Mouse (Mus musculus) limb, embryonic 12.5 days (tissue): ENCODE measurements at regions not wholly inside any gene's neighbourhood (a gene's known extent, or its start where the extent isn't known, plus 50 kb on each side); places are given as distances from the start of the nearest gene placed in this dataset.

Source experiments
- ATAC-seq: fragments of 200-750 bp; cut with Nextera tagmentation; 2 replicates; pipeline ENCODE4 v1.8.0; 2017; ENCODE audit warnings: low read depth, moderate TSS enrichment; ENCODE audit not compliant: insufficient number of reproducible peaks, insufficient read depth, low FRiP score, low TSS enrichment
- H3K27ac ChIP-seq: fragments of 300-500 bp; sonication (generic); 2 replicates; pipeline ENCODE4 v1.5.1; 2016; ENCODE audit warnings: mild to moderate bottlenecking, moderate library complexity
- H3K27me3 ChIP-seq: fragments of 300-500 bp; sonication (generic); 2 replicates; pipeline ENCODE4 v1.6.1; 2016; ENCODE audit warnings: mild to moderate bottlenecking, moderate library complexity
- H3K36me3 ChIP-seq: fragments of 300-500 bp; sonication (generic); 2 replicates; pipeline ENCODE4 v1.6.1; 2016; ENCODE audit warnings: mild to moderate bottlenecking, moderate library complexity
- H3K4me1 ChIP-seq: fragments of 300-500 bp; sonication (generic); replicated peaks from 2 replicates; pipeline ENCODE4 v1.6.1; 2016
- H3K4me2 ChIP-seq: fragments of 300-500 bp; sonication (generic); 2 replicates; pipeline ENCODE4 v1.6.1; 2016; ENCODE audit warnings: mild to moderate bottlenecking, moderate library complexity
- H3K4me3 ChIP-seq: fragments of 300-500 bp; sonication (generic); replicated peaks from 2 replicates; pipeline ENCODE4 v1.5.1; 2016; ENCODE audit warnings: mild to moderate bottlenecking
- H3K9ac ChIP-seq: fragments of 300-500 bp; sonication (generic); replicated peaks from 2 replicates; pipeline ENCODE4 v1.6.1; 2016; ENCODE audit warnings: mild to moderate bottlenecking, moderate library complexity
- H3K9me3 ChIP-seq: fragments of 300-500 bp; sonication (generic); 2 replicates; pipeline ENCODE4 v1.6.1; 2016; ENCODE audit warnings: mild to moderate bottlenecking, moderate library complexity
- WGBS: fragments of 180-500 bp; shearing (Covaris S2); methylation state at CpG from one replicate; pipeline ENCODE4 v1.1.7; 2016; 5-methylcytosine and 5-hydroxymethylcytosine counted together

DNA sequence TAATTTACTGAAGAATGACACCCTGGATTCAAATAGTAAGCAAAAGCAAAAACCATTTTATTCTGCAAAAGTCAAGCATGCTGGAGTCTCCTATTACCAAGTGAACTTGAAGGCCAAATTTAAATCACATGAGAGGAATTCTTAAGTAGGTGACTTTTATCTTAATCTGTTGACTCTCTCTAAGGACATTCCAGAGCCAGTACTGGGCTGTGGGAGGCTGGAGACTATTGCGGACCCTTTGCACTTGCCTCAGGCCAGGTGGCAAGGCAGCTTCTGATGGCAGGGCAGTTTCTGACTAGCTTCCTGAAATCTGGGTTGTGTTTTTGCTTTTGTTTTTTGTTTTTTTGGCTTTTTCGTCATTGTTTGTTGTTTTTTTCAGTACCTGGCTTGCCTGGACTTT is 1257.8 kb downstream of the Tbl1xr1 start:
- Histone ChIP-seq H3K4me3 (no peak overlapping the region), H3K9ac (no peak overlapping the region), H3K4me2 (no peak overlapping the region), H3K4me1 (no peaks in the 10 kb centered on the region), H3K36me3 (no peaks in the 10 kb centered on the region), H3K27ac (no peak overlapping the region), H3K27me3 (no peaks in the 10 kb centered on the region), H3K9me3 (no peaks in the 10 kb centered on the region)
- ATAC-seq, result no peak
- whole genome bisulfite sequencing, result 69% methylated on average over 2 of the region's 2 CpGs

DNA sequence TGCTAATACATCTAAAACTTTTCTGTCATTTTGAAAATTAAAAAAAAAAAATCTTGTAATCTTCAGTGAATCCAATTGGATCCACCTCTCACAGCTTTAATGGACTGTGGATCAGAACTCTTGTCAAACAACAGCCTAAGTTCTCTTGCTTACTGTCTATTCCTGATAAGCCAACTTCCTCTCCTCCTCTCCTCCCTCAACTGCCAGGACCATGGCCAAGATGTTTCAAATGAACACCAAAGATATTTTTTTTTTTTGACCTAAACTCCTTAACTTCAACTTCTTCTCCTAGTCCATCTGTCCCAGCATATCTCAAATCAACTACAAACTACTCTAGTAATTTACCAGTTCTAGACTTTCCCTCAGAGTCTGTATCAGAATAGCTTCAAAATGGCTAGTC is 1258.5 kb downstream of the Tbl1xr1 start:
- Histone ChIP-seq H3K4me2 (no peak overlapping the region), H3K27ac (no peak overlapping the region)

DNA sequence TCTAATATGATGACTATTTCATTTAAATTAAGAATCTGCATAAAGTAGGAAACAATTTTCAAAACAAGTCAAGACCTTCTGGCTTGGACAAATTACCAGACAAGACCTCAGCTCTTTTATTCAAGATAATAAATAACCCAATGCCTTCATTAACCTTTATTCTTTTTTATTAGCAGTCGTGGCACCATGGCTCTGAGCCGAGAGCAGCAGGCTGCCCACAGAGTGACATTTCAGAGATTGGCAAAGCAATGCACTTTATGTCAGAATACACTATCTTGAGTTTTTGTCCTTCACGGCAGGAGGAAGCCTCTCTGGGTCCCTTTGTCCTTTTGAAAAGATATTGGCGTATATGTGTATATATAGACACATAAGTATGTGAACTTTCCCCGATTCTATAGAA is 1297.9 kb downstream of the Tbl1xr1 start:
- Histone ChIP-seq H3K4me3 (no peak overlapping the region), H3K27ac (no peak overlapping the region), H3K9me3 (no peaks in the 10 kb centered on the region), H3K9ac (no peak overlapping the region), H3K4me1 (no peaks in the 10 kb centered on the region), H3K36me3 (no peaks in the 10 kb centered on the region), H3K4me2 (no peak overlapping the region), H3K27me3 (no peaks in the 10 kb centered on the region)
- 76% methylated on average over 5 of the region's 5 CpGs for WGBS
- no peak for ATAC-seq

More for the DNA sequence above, 1258.5 kb downstream of the Tbl1xr1 start:
- H3K36me3 ChIP-seq, result no peaks in the 10 kb centered on the region
- no peak overlapping the region for H3K9ac ChIP-seq
- H3K9me3 ChIP-seq, result no peaks in the 10 kb centered on the region
- no peak overlapping the region for H3K4me3 ChIP-seq
- ATAC-seq, result no peak
- H3K4me1 ChIP-seq, result no peaks in the 10 kb centered on the region
- H3K27me3 ChIP-seq, result no peaks in the 10 kb centered on the region

DNA sequence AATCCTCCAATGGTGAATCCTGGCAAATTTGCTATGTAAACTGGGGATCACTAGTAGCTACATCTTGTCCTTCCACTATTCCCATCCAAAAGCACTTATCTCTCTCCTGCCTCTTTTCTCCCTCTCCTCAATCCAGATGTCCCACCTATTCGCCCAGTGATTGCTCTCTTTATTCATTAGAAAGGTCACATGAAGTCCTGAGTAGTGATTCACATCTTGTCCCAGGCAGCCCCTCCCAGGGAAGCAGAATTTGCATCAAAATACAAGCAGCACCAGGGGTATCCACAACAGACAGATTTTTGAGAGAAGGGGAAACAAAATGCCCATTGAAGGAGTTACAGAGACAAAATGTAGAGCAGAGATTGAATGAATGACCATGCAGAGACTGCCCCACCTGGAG is 1328.4 kb downstream of the Tbl1xr1 start:
- 0 out of 2 replicates have a peak, but pooled peaks cover 5% of the 10 kb centered on the region for H3K27me3 ChIP-seq
- 52% methylated on average over 1 of the region's 1 CpGs for WGBS
- no peak overlapping the region for H3K4me2 ChIP-seq

DNA sequence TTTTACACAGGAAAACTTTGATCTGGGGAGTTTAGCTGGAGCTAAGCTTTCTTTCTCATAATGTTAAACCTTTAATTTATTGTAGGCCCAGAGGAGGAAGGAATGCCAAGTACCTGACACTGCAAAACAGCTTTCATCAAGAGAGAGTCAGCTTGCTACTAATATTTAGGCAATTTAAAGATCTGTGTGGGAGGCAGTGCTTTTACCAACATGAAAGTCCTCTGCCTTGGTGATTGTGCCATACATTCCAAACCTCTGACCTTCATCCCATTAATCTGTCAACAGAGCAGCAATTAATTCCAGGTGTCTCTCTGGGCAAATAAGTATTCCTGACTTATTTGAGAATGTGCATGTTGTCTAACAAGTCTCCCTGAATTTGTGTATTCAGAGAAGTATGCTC is 1333.0 kb downstream of the Tbl1xr1 start:
- ATAC-seq, result peak; percentile 81; the same call in 1 of the 2 replicates
- Histone ChIP-seq H3K9ac (no peak overlapping the region), H3K27ac (no peak overlapping the region), H3K36me3 (no peaks in the 10 kb centered on the region), H3K27me3 (0 out of 2 replicates have a peak, but pooled peaks cover 5% of the 10 kb centered on the region), H3K4me2 (no peak overlapping the region), H3K9me3 (no peaks in the 10 kb centered on the region), H3K4me1 (peaks cover 4% of the 10 kb centered on the region), H3K4me3 (no peak overlapping the region)

More for the DNA sequence above, 1328.4 kb downstream of the Tbl1xr1 start:
- ATAC-seq, result no peak
- Histone ChIP-seq H3K4me3 (no peak overlapping the region), H3K9me3 (no peaks in the 10 kb centered on the region), H3K4me1 (peaks cover 4% of the 10 kb centered on the region), H3K27ac (no peak overlapping the region), H3K9ac (no peak overlapping the region), H3K36me3 (no peaks in the 10 kb centered on the region)

DNA sequence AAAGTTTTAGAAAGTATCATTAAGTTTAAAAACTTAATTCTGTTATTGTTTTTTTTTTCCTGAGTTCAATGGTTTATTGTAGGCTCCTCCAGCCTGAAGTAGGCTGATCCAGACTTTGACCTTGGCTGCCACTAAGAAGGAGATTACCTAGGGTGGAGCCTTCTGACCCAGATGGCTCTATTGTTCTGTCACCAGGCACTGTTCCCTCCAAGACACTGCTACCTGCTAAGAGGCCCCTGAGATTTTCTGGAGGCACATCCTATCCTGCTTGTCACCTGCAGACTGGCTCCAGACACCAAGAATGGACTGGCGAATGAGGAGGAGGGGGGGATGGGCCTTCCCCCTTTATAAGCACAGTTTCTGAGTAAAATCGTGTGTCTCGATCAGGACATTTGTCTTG is 1350.5 kb downstream of the Tbl1xr1 start:
- 90% methylated on average over 3 of the region's 3 CpGs for WGBS
- ATAC-seq, result no peak

DNA sequence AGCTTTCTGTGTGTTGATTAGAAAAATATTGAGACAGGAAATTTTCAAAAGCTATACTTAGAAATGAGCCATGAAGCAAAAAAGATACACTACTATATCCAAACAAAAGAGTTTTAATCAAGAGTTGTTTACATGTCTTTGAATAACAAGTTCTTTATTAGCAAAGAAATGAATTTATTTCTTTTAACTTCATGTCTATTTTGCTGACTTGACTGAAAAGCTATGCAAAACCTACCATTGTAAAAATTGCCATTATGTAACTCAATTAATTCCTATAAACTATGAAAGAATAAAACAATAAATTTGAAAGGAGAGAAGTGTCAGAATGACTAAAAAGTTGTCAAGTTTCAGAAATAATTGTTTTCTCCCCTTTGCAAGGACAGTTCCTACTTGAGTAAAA is 1358.6 kb downstream of the Tbl1xr1 start:
- H3K4me3 ChIP-seq, result no peak overlapping the region
- no peaks in the 10 kb centered on the region for H3K4me1 ChIP-seq
- H3K27me3 ChIP-seq, result no peaks in the 10 kb centered on the region
- H3K27ac ChIP-seq, result no peak overlapping the region
- ATAC-seq, result no peak
- H3K36me3 ChIP-seq, result no peaks in the 10 kb centered on the region
- no peak overlapping the region for H3K9ac ChIP-seq
- no peak overlapping the region for H3K4me2 ChIP-seq
- H3K9me3 ChIP-seq, result no peaks in the 10 kb centered on the region

More for the DNA sequence above, 1350.5 kb downstream of the Tbl1xr1 start:
- H3K27me3 ChIP-seq, result no peaks in the 10 kb centered on the region
- H3K4me3 ChIP-seq, result no peak overlapping the region
- H3K4me2 ChIP-seq, result no peak overlapping the region
- no peak overlapping the region for H3K9ac ChIP-seq
- H3K4me1 ChIP-seq, result no peaks in the 10 kb centered on the region
- H3K9me3 ChIP-seq, result no peaks in the 10 kb centered on the region
- H3K27ac ChIP-seq, result no peak overlapping the region
- no peaks in the 10 kb centered on the region for H3K36me3 ChIP-seq

DNA sequence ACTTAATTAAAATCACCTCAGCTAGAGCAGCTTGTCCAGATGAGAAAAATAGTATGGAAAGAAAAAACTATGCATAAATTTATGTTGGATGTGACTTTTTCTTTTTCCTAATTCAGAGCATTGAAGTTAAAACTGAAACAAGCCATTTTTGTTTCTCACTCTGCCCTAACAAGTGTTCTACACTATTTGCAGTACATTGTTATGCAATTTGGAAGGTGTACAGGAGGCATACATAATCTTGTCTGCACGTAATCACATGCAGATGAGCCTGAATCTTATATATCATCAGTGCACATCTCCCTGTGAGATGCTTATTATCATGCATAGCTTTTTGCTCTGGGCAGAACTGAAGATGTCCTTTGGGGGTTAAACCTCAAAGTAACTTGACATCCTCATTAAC is 1381.3 kb downstream of the Tbl1xr1 start:
- Histone ChIP-seq H3K4me3 (no peak overlapping the region), H3K9ac (no peak overlapping the region), H3K4me2 (no peak overlapping the region), H3K9me3 (no peaks in the 10 kb centered on the region), H3K27me3 (no peaks in the 10 kb centered on the region), H3K27ac (no peak overlapping the region), H3K36me3 (no peaks in the 10 kb centered on the region), H3K4me1 (no peaks in the 10 kb centered on the region)
- ATAC-seq, result no peak
- WGBS, result 73% methylated on average over 1 of the region's 1 CpGs

DNA sequence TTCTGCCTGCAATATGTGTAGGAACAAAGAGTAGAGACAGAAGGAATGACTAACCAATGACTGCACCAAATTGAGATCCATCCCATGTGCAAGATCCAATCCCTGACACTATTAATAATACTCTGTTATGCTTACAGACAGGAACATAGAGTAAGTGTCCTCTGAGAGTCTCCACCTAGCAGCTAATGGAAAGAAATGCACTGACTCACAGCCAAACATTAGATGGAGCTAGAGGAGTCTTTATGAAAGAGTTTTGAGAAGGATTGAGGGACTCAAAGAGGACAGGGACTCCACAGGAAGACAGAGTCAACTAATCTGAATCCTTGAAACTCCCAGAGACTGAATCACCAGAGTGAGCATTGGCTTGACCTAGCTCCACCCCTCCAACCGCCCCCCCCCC is 1423.4 kb downstream of the Tbl1xr1 start:
- Histone ChIP-seq H3K9me3 (no peaks in the 10 kb centered on the region), H3K36me3 (no peaks in the 10 kb centered on the region), H3K27ac (no peak overlapping the region), H3K4me3 (no peak overlapping the region), H3K27me3 (no peaks in the 10 kb centered on the region), H3K4me1 (no peaks in the 10 kb centered on the region), H3K9ac (no peak overlapping the region), H3K4me2 (no peak overlapping the region)
- 64% methylated on average over 1 of the region's 1 CpGs for WGBS
- ATAC-seq, result no peak

DNA sequence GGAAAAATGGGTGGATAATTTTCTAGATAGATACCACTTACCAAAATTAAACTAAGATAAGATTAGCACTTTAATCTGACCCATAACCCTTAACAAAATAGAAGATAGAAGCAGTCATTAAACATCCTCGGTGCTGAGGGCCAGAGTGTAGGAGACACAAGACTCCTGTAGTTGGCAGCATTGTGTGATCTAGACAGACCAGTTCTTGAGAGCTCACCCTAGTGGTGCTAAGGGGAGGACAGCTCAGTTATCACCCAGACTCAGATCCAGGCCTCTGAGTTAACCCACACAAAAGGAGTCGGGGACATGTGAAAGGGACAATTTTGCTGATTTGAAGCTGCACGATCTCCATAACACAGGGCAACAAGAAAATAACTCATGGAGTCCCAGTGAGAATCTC is 1471.1 kb downstream of the Tbl1xr1 start:
- no peaks in the 10 kb centered on the region for H3K9me3 ChIP-seq
- H3K36me3 ChIP-seq, result no peaks in the 10 kb centered on the region
- no peaks in the 10 kb centered on the region for H3K4me1 ChIP-seq
- no peaks in the 10 kb centered on the region for H3K27me3 ChIP-seq
- no peak overlapping the region for H3K4me3 ChIP-seq
- no peak overlapping the region for H3K27ac ChIP-seq
- 81% methylated on average over 3 of the region's 3 CpGs for WGBS
- no peak overlapping the region for H3K9ac ChIP-seq
- no peak overlapping the region for H3K4me2 ChIP-seq
- no peak for ATAC-seq

DNA sequence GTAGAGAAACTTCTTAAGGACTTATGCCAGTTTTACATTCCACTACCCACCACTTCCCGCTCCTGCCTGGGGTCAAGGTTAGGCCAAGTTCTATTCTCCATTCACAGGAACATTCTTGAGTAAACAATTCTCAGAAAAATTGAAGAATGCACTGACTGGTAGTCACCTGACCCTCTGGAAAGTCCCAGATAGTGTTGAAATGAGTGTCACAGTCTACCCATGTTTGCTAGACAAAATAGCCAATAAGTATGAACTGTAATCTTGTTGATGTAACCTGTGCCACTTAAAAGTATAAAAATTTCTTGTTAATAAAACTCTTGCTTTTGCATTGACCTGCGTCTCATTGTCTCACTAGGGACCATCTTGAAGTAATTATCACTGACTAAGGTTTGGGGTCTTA is 1487.9 kb downstream of the Tbl1xr1 start:
- H3K4me1 ChIP-seq, result no peaks in the 10 kb centered on the region
- H3K9ac ChIP-seq, result no peak overlapping the region
- H3K9me3 ChIP-seq, result peaks cover 4% of the 10 kb centered on the region; the same call in 1 of the 2 replicates
- no peak overlapping the region for H3K27ac ChIP-seq
- H3K36me3 ChIP-seq, result no peaks in the 10 kb centered on the region
- no peak overlapping the region for H3K4me2 ChIP-seq
- WGBS, result 71% methylated on average over 2 of the region's 2 CpGs
- H3K27me3 ChIP-seq, result no peaks in the 10 kb centered on the region
- H3K4me3 ChIP-seq, result no peak overlapping the region
- ATAC-seq, result no peak

DNA sequence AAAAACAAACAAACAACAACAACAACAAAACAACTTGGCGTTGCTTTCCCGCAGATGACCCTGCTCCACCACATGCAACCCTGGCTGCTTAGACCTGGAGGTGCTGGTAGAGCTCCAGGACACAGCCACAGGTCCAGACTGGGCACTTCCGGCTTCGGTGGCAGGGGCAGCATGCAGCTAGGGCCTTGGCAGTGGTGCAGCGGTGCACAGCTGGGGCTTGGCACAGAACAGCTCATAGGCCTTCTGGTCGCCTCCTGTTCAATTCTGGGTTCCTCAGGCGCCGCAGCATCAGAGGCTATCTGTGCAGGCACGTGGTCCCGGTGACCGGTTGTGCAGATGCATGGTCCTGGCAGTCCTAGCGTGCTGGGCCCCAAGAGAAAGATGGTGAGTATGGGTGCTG is 1492.4 kb downstream of the Tbl1xr1 start:
- H3K36me3 ChIP-seq, result no peaks in the 10 kb centered on the region
- no peak overlapping the region for H3K4me2 ChIP-seq
- peaks cover 16% of the 10 kb centered on the region; the same call in 1 of the 2 replicates for H3K9me3 ChIP-seq
- ATAC-seq, result no peak
- WGBS, result 91% methylated on average over 12 of the region's 12 CpGs
- H3K27me3 ChIP-seq, result no peaks in the 10 kb centered on the region
- H3K4me1 ChIP-seq, result no peaks in the 10 kb centered on the region
- no peak overlapping the region for H3K9ac ChIP-seq
- no peak overlapping the region for H3K27ac ChIP-seq
- H3K4me3 ChIP-seq, result no peak overlapping the region
